Mouse (Mus musculus) brain, embryonic 14.5 days (tissue): ENCODE data around the gene Atl1. TPM values are rescaled to one million over a fixed set of nuclear protein-coding genes. Genes with fewer than 3 reads are reported as not detected.

ENCODE experiments used
- DNase-seq: peaks from one replicate; pipeline ENCODE4 v3.0.0-alpha.2; 2011; ENCODE audit warnings: low read depth
- CTCF ChIP-seq: fragments of 200-500 bp; IDR thresholded peaks from 2 replicates; pipeline ENCODE4 v1.5.1; 2012; ENCODE audit warnings: inconsistent platforms, mild to moderate bottlenecking, moderate library complexity, borderline replicate concordance; ENCODE audit not compliant: insufficient read depth, insufficient read length; ENCODE audit errors: extremely low read depth
- POLR2A ChIP-seq: fragments of 200-500 bp; IDR thresholded peaks from 2 replicates; pipeline ENCODE4 v1.6.1; 2012; ENCODE audit warnings: mild to moderate bottlenecking, inconsistent platforms, borderline replicate concordance; ENCODE audit not compliant: poor library complexity, insufficient read depth, insufficient read length, severe bottlenecking; ENCODE audit errors: extremely low read depth
- polyA plus RNA-seq: library from polyadenylated mRNA; depleted of rRNA; stranded (reverse); fragments of >200 nt; gene quantifications from 2 replicates; pipeline ENCODE4 v1.2.3, GENCODE M21; 2012

Gene Atl1
- polyA plus RNA-seq, 1 experiment: 75.7 TPM

DNA sequence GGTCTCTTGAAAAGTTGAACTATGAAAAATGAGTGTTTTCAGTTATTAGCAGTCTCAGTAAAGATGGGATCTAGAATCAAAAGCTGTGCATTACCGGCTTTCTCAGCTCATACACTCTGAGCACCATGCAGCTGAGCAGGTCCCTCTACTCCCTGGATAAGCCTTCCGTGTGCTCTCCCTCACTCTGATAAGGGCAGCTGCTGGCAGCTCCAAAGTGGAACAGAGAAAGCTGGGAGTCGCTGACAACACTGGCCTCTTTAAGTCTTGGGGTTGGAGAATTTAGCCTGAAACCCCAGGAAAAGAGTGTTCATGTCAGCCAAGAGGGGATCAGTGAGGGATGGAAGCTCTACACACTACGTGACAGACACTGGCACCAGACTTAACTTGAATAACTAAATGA lies 33.6 kb upstream of the Atl1 start:
- no peak for DNase-seq
- no peak for TF ChIP-seq CTCF
- TF ChIP-seq POLR2A: no peak

GRCm38 (mm10) chr12:69863505-69863904 lies 28.9 kb upstream of the Atl1 start:
- TF ChIP-seq POLR2A: no peak
- no peak for TF ChIP-seq CTCF
- DNase-seq: no peak

- no peak for DNase-seq
- TF ChIP-seq POLR2A: no peak
- no peak for TF ChIP-seq CTCF
Observed at GRCm38 (mm10) chr12:69864164-69864692, 28.2 kb upstream of the Atl1 start.

GRCm38 (mm10) chr12:69867338-69867737 lies 25.1 kb upstream of the Atl1 start:
- TF ChIP-seq CTCF (no peak), POLR2A (no peak)
- DNase-seq: no peak

- DNase-seq: no peak
- TF ChIP-seq POLR2A (no peak), CTCF (no peak)
Observed at GRCm38 (mm10) chr12:69871632-69872031, 20.8 kb upstream of the Atl1 start.

GRCm38 (mm10) chr12:69877842-69878363 lies 14.5 kb upstream of the Atl1 start:
- no peak for TF ChIP-seq CTCF
- no peak for TF ChIP-seq POLR2A
- no peak for DNase-seq

DNA sequence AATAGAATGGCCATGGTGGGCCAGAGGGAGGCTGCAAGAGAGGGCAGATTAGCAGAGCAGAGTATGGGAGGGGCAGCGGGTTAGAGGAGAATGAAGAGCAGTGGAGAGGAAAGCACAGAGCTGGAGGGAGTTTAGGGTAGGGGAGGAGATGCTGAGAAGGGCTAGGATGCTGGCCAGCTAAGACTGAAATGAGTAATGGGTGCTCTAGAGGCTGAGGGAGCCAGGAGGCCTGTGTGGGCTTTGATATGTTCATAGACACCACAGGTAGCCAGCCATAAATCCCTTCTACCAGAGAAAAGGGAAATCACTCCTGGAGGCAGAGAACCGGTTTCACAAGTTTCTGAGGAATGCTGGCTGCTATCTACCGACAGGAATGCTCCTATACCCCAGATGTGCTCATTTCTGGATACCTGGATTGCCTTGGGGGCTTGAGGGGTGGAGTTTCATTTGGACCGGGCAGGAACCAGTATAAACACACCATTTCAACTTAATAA lies 13.2 kb upstream of the Atl1 start:
- DNase-seq: peak; percentile 45
- no peak for TF ChIP-seq POLR2A
- no peak for TF ChIP-seq CTCF

DNA sequence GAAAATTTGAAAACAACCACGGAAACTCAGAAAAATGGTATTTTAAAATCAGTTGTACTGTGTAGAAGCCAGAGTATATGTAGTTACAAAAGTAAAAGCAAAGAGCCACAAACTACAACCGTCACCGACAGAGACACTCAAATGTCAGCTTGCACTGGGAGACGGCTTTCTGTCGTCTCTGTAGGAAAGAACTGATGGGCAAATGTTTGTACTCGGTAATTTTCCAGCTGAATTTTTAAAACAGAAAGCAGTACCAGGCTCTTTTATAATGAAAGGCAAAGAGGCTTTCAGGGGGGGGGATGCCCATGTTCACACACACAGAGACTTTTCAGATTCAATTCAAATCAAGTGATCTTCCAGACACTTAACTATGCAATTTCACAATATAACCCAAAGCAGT lies 12.7 kb upstream of the Atl1 start:
- TF ChIP-seq CTCF (no peak), POLR2A (no peak)
- no peak for DNase-seq

- DNase-seq: no peak
Observed at GRCm38 (mm10) chr12:69881198-69881905, 11.1 kb upstream of the Atl1 start.

GRCm38 (mm10) chr12:69884053-69884452 lies 8.4 kb upstream of the Atl1 start:
- DNase-seq: no peak
- no peak for TF ChIP-seq POLR2A
- TF ChIP-seq CTCF: no peak

More at GRCm38 (mm10) chr12:69881198-69881905, 11.1 kb upstream of the Atl1 start:
- no peak for TF ChIP-seq CTCF
- no peak for TF ChIP-seq POLR2A

DNA sequence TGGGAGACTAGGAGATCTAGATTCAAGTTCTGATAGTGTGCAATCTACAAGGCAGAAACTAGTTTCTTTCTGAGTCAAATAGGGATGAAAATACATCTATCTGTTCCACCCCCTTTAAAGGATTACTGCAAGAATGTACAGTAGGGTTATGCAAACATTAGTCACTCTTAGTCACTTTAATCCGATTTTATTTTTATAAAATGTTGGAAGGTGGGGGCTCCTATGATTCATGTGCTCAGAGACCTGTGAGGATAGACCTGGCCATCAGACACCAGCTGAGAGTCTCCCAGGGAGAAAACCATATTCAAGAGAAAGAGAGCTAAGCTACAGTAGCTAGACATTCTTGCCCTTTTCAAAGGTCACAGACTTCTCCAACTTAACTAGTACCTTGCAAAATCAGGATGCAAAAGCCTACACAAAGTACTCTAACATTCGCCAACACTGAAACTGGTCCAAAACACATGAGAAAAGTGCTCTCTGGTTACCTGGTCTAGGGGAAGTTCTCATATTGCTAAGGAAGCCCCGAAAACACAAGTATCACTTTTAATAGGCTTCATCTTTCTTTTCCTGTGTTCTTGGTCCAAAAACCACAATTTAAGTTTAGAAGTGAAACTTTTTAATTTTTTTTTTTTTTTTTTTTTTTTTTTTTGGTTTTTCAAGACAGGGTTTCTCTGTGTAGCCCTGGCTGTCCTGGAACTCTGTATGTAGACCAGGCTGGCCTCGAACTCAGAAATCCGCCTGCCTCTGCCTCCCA lies 7.1 kb upstream of the Atl1 start:
- no peak for DNase-seq
- no peak for TF ChIP-seq CTCF
- TF ChIP-seq POLR2A: no peak

DNA sequence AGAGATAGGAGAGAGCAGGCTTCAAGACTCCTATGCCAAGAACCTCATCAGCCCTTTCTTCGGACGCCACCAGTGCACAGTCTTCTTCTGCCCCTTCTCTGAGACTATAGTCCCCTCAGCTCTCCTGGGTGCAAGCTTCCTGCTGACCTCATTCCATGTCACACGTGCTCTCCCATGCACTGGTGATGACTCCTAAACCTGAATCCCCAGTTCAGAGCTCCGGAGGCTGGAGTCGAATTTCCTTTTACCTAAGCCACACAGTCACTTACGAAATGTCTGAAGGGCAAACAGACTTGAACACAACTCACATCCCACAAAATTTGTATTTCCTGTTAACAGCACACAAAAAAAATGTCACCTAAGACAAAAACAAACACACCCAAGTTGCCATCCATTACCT lies 4.6 kb upstream of the Atl1 start:
- TF ChIP-seq POLR2A (no peak), CTCF (no peak)
- DNase-seq: no peak
